Mouse (Mus musculus) bone marrow, adult 2 months (tissue): ENCODE measurements around the gene Eef1a2.

Experiments
- CTCF ChIP-seq: fragments of 200-500 bp; IDR thresholded peaks from 2 replicates; pipeline ENCODE4 v1.5.1; 2011; ENCODE audit warnings: low read length, control low read depth; ENCODE audit not compliant: control insufficient read depth, insufficient read depth
- POLR2A ChIP-seq: fragments of 200-500 bp; IDR thresholded peaks from 2 replicates; pipeline ENCODE4 v1.6.1; 2011; ENCODE audit warnings: low read depth, mild to moderate bottlenecking, control low read depth, low read length, borderline replicate concordance; ENCODE audit not compliant: control insufficient read depth

DNA sequence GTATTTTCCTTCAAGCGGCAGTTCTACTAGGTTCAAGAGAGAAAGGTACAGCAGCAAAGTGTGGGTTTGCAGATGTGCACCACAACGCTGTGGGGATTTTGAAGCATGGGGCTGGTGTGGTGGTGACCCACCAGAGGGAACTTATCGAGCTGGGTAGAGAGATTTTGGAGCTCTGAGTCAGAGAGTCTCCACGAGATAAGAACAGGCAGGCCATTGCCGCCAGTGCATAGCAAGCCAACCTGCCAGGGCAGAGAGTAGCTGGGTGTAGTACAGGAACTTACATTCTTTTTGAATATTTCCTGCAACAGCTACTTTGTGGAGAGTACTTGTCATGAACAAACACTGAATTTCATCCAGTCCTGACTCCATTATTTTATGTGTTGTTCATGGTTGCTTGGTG, 21.7 kb upstream of the Eef1a2 start:
- TF ChIP-seq CTCF (no peak), POLR2A (no peak)
